Mouse (Mus musculus) erythroblast, adult 5-6 weeks (primary cell): Measurements from ENCODE around the gene Rnf157. TPM values are rescaled to one million over a fixed set of nuclear protein-coding genes. Genes with fewer than 3 reads are reported as not detected.
A peak's percentile ranks its signal among the peaks of the same experiment; 100 is the strongest.
"Not testable (repeated sequence)": the region's sequence is repeated elsewhere in the genome, so short reads cannot be mapped to it uniquely, and the experiment has no call there.

Experiments
- ATAC-seq: replicated peaks from 2 replicates; pipeline ENCODE4 v1.8.0; 2016; ENCODE audit warnings: moderate number of reproducible peaks, mild to moderate bottlenecking, moderate TSS enrichment, inconsistent platforms; ENCODE audit not compliant: poor library complexity, low FRiP score, severe bottlenecking
- total RNA-seq, 2 experiments: library from RNA; stranded (forward) in 1 of 2; stranded (reverse) in 1 of 2; fragments of 150-400 nt in 1 of 2; fragments of 200-764, 138-1000 nt in 1 of 2; gene quantifications; 2 replicates each; pipeline versions ENCODE4 v1.2.3 to v1.2.4; 2015 to 2017; ENCODE audit warnings: low replicate concordance in 2 of 2

Rnf157 gene
- total RNA-seq, 2 experiments from 2014 or later: 1.7 to 2.0 TPM

DNA sequence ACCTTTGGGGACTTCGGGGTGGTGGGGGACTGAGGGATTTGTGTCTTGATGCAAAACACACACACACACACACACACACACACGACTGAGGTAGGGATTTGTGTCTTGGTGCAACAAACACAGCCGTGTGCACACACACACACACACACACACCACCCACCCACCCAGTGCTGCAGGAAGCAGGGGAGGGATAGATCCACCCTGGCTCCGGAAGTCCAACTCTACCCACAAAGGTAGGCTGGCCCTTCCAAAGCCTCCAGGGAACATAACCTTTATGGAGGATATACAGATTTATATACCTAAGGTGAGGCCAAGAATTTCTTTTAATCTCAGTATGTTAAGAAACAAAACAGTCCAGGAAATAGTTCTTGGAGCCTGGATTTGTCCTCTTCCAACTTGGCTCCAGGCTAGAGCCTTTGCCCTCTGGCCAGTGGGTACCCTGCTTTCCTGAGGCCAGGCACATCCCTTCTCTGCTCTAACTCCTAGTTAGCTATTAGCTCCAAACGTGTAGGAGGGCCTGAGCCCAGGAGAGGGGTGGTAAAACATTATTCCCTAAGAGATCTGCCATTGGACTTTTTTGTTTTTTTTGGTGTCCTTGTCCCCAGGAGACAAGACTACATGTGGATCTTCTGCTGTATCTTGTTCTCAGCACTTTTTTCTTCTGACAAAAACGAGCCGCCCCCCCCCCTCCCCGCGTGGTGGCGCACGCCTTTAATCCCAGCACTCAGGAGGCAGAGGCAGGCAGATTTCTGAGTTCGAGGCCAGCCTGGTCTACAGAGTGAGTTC lies 22.3 kb upstream of the Rnf157 start:
- ATAC-seq: no peak

DNA sequence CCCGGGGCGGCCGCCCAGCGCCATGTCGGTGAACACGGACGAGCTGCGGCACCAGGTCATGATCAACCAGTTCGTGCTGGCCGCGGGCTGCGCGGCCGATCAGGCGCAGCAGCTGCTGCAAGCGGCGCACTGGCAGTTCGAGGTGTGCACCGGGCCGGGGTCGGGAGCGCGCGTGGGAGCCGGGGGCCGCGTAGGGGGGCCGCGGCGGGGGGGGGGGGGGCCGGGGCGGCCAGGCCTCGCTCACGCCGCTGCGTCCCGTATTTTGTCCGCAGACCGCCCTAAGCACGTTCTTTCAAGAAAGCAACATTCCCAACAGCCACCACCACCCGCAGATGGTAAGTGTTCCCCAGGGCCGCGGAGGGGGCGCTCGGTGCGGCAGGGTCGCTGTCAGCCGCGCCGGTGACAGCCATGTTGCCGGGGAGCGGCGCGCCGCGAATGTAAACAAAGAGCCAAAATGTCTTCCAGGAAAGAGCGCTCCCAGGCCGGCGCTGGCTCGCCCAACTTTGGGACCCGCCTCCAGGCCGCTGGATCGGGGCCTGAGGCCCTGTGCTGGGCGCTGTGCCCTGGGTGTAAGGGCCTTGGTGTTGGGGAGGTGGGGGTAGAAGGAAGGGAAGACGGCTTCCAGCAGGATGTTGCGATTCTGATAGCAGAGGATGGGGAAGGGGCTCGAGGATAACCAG lies 21.6 kb upstream of the Rnf157 start:
- ATAC-seq: peak; percentile 36

DNA sequence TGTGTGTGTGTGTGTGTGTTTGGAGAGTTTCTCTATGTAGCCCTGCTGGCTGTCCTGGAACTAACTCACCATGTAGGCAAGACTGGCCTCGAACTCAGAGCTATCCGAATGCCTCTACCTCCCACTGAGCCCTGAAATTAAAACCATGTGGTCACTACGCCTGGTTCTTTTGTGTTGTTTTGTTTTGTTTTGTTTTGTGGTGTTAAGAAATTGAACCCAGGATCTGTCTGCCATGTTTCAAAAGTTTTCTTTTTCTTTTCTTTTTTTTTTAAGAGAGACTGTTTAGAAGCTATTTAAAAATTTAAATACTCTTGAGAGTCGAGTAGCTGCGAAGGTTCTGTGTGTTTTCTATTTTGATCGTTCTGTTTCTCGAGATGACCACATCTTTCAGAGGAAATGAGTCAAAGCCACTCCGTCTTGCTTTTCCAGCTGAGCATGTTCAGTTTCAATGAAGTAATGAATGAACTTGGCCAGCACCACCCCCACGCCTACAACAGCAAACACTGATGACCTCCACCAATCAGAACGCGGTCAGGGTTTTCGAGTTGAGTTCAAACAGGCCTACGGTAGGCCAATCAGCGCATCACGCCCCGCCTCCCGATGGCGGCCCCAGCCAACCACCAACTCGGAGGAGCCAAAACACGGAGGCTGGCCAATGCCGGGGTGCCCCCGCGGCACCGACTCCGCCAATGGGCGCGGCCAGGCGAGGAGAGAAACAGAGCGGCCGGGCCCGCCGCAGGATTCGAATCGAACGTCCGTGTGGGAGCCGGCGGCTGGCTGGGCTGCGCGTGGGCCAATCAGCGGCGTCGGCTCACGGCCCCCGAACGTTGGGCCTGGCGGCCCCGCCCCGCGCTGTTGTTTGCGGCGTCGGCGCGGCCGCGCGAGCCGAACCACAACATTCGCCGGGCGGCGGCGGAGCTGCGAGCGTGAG lies 20.8 kb upstream of the Rnf157 start, which contains the start of gene Ubald2:
Ubald2 (plus strand) TSS at position 739 of the 931 bp plus-strand sequence.
- peak; percentile 92 for ATAC-seq

DNA sequence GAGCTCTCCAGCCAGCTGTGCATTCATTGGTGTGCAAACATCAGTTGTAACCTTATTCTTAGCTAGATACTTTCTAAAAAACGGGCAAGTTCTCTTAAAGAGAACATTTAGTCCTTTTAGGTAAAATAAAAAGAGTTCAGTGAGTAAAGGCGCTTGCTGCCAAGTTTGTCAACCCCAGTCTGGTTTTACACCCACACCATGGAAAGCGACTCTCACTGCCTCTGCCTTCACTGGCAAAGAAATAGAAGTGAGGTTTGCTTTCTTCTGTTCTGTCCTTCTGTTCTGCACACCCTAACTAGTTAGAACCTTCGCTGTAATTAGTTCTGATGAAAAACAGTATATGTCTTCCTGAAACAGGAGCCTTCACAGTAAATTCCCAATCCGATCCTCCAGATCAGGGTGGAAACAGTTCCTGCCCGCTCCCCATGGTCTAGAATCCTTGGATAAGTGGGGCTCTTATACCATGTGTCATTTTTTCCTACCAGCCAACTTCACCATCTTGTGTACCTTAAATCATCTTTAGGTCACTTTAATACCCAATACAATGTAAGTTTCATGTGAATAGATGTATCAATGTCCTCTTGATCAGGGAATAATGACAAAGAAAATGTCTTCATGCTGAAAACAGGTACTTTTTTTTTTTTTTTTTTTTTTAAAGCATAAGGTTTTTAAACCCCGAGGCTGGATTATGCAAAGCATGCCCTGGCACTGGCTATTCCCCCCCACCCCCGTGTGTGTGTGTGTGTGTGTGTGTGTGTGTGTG lies 19.9 kb upstream of the Rnf157 start:
- ATAC-seq: no peak

DNA sequence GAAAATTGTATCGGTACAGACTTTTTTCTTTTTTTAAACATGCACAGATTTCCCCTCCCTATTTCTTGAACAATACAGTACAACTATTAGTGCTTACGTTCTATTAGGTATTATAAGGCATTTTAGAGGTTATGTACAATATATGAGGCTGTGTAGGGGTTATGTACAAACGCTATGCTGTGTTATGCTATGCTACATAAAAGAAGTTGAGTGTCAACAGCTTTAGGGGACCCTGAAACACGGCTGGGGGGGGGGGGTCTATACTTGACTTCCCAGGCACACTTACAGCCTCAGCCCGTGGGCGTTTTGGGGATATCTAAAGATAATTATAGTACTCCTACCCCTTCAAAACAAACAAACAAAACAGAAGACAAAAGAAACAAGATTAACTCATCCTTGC lies 19.3 kb upstream of the Rnf157 start:
- no peak for ATAC-seq

DNA sequence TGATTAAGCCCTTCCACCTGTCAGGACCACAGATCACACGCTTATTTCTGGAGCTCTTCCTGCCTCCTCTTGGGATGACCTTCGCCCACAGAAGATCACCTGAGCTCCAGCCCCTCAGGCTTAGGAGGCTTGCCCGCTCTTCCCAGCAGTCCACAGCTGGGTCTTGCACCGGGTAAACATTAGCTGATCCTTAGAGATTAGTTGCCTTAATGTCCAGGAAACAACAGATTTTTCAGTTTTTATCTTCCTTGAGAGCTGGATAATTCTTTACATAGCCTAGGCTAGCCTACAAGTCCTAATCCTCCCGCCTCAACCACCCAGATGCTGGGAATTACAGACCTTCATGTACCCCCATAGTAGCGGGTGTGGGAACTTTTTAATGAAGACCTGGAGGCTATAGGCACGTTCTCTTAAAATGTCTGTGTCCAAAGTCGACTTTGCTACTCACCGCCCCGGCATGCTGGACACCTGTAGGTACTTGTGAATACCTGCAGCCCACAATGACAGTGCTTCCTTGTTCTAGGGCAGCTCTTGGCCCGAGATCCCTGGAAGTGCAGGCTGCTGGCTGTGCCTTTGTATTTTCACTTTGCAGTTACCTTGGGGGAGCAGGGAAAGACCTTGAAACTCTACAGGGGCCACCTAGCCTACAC lies 18.7 kb upstream of the Rnf157 start:
- ATAC-seq: no peak

DNA sequence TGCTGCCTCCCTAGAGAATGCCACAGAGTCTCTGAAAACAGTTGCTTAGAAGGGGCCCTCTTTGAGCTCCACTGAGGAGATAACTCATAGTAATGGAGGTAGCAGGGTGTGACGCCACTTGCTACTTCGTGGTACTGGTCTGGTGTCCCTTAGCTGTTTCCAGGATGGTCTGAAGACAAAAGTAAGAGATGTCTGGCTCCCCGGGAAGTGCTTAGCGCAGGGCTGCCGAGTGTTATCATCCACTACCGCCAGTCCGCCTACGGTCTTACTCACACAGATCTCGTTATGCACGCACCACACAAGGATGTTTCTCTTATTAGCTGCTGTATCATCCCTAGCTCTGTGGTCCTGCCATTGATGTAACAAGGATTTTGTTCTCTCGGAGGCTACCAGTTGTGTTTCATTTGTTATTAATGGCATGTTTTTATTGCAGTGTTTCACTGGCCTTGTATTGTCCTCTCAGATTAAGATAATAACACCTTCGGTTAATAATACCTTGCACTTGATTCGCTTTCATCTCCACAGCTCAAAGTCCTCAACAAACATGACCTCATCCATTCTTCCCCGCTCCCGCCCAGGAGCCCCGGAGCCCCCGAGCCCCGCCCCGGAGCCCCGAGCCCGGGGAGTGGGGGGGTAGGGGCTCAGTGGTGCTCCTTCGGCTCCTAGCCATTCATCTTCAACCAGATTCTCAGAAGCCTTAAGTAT lies 18.0 kb upstream of the Rnf157 start:
- ATAC-seq: no peak

DNA sequence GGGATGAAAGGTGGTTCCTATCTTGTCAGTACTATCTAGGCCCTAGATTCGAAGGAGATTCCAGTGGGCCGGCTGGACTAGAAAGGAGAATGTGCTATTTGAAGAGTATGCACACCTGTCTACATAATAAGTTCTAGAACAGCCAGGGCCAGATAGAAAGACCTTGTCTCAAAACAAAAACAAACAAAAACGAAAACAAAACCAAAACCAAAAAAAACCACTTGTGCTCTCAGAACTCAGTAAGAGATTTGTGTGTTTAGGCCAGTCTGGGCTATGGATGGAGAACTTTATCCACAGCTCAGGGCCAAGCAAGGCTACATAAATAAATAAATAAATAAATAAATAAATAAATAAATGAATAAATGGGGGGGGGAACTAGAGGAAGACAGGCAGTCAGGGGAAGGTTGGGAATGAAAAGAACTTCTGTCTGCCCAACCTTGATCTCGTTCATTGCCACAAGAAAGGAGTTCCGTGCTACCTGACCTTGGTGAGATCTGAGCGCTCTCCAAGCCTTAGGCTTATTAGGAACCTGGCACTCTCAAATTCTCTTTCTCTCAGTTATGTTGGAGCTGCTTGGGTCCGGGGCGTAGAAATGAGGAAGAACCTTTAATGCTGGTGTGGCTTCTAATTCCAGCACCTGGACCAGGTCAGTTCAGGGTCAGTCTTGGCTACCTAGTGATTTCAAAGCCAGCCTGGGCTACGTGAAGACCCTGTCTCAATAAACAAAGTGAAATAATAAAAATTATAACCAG lies 17.2 kb upstream of the Rnf157 start:
- ATAC-seq: no peak

DNA sequence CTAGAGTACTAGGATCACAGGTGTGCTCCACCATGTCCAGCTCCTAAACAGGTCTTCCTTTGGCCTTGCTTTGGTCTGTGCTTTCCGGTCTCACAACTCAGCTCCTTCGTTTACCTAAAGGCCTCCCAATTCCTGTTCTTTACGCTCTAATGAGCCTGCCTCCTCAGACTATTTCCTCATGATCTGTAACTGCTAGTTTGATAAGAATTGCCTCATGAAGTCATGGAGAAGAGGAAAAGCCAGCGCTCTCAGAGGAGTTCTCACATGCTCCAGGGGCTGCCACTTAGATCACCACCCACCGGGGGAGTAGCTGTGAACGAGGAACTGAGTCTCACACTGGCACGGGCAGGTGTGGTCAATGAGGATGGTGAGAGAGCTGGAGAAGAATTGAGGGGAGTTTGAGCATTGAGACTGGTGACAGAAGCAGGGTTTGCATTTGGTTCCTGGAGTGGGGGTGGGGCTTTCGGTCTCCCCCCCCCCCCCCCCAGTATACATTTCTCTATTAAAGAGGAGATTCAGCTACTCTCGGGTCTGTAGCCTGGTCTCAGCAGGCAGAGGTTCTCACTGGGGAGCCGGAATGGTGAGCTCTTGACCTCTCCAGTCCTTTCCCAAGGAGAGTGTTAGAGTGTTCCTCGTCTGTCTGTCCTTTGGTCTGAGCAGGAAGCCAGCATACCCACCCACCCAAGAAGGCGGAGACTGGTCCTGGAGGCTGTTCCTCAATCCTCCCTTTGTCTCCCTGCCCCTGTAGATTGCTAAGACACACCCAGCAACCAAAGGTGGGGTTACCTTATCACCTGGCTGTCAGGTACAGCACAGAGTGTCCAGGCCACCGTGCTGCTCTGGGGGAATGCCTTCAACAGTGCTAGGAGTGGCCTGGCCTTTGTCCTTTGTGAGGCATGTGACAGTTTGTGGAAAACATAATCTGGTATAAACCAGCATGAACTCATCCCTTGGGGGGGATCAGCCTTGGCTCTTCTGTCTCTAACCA lies 16.3 kb upstream of the Rnf157 start:
- ATAC-seq: no peak

DNA sequence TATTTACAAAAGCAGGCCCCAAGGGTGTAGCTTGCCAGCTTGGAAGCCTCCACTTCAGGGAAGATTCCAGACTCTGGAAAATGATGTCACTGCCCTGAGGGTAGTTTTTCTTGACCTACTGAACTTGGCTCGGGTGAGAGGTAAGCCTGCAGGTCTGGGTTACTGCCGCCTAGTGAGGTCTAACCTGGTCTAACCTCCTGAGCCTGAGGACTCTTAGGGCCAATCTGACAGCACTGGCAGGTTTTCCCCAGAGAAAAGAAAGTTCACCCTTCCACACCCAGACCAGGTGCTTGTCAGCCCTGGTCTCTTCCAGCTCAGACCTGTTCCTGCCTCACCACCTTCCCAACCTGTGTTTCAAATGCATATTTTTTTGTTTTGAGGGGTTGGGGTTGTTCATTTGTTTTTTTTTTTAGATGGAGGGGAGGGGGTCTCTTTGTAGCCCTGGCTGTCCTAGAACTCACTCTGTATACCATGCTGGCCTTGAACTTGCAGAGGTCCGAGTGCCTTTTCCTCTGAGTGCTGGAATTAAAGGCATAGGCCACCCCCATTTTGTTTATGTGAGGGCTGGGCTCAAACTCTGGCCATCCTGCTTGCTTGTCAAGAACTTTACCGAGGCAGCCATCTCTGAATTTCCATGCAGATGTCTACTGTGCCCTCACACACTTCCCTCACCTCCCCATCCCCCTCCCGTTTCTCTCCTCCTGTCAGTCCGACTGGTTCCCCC lies 14.2 kb upstream of the Rnf157 start:
- no peak for ATAC-seq

DNA sequence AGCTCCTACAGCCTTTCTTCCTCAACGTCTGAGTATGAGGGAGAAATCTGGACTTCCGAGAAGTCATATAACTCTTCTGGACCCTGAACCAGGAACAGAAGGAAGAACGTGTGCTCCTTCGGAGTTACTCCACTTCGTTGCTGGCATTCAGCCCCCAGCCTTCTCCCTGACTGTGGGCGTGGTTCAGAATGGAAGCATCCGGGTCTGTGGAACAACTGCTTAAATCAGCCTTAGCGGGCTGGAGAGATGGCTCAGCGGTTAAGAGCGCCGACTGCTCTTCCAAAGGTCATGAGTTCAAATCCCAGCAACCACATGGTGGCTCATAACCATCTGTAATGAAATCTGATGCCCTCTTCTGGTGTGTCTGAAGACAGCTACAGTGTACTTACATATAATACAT lies 13.5 kb upstream of the Rnf157 start:
- ATAC-seq: not testable (repeated sequence)

DNA sequence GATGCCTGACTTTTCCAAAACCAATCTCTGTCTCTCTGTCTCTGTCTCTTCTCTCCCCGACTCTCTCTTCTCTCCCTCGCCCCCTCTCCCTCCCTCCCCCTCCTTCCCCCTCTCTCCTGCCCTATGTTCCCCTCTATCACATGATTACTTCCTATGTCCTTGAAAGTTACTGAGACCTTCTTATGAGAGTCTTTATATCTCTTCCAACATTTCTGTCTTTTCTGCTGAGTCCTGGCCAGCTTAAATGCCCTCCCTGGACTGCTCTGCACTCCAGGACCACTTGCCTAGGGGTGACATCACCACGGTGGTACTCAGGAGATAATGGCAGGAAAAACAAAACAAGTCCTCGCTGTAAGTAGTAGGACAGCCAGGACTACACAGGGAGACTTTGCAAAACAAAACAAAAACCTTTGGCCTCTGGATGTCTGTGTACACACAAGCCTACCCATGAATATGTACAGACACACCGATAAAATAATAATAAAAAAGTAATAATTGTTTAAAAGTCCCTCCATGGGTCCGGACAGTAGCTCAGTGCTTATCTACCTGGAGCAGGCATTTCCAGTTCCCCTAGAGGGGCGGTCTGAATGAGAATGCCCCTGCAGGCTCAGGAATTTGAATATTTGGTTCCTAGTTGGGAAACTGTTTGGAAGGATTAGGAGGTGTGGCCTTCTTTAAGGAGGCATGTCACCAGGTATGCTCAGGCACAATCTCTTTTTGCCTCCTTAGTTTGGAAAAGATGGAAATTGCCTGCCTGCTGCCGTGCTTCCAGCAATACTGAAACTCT lies 12.0 kb upstream of the Rnf157 start:
- ATAC-seq: no peak

DNA sequence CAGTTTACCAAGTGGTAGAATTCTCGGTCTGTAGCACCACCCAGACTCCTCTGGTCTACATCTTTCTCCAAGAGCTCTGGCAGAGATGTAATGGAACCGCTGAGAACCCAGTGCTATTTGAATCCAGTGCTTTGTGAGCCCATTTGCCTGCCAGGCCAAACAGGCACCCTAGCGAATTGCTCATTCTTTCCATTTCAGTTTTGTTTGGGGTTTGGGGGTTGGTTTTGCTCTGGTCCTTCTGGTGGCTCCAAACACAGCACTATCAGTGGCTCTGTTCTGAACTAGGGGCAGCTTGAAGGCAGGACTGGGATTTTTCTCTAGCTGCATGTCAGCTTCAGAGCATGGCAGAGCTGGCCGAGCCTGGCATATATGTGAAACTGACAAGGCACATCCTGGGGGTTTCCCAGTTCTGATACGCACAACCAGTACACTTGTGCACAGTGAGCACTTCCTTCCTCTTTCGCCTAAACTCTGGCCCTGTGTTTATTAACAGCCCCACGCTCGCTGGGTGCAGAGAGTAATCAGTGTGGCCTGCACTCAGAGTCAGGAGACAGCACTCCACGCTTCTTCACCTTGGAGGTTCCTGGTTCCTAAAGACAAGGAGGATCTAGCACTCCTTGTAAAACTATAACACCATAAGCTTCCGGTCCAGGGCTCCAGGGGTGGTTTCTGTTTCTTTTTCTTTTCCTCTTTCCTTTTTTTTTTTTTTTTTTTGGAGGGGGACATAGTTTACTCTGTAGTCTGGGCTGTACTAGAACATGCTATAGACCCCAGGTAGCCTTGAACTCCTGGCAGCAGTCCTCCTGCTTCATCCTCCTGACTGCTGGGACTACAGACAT lies 11.2 kb upstream of the Rnf157 start:
- no peak for ATAC-seq

DNA sequence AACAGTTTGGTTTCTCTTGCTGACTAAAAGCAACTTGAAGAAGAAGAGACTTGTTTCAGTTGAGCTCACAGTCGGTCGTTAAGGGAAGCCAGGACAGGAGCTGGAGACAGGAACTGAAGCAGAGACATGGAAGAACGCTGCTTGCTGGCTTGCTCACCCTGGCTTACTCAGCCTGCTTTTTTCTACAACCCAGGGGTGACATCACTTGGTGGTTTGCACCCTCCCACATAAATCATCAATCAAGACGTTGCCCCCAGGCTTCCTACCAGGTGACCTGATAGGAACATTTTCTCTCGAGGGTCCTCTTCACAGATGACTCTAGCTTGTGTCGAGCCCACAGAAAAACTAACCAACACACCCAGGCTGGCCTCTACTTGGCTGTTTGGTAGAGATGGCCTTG lies 10.4 kb upstream of the Rnf157 start:
- no peak for ATAC-seq
